Mouse (Mus musculus): ENCODE data around the gene Pold2.

The Pold2 gene

DNA sequence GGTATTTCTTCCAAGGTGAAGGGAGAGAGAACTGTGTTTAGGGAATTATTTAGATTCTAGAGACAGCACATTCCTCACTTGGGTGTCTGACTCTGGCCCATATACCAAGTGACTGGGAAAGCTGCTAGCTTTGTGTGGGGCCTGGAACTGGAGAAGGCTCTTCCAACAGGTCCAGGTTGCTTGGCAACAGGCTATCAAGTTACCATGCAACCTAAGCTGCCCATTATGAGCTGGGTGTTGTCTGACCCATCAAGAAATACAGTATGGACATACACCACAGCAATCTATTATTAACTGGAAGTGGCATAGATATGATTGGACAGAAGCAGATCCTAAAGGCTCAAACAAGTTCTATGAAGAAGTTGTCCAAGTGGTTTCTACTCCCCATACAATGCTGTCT, 52.7 kb downstream of the Pold2 start:
- DNase-seq (ENCODE audit: low spot score), result no peak

Measured in left cerebral cortex, adult 11 months (tissue).